Mouse (Mus musculus): Measurements from ENCODE around the gene Eno1.
"Not testable (repeated sequence)": the region's sequence is repeated elsewhere in the genome, so short reads cannot be mapped to it uniquely, and the experiment has no call there.

Eno1 gene

DNA sequence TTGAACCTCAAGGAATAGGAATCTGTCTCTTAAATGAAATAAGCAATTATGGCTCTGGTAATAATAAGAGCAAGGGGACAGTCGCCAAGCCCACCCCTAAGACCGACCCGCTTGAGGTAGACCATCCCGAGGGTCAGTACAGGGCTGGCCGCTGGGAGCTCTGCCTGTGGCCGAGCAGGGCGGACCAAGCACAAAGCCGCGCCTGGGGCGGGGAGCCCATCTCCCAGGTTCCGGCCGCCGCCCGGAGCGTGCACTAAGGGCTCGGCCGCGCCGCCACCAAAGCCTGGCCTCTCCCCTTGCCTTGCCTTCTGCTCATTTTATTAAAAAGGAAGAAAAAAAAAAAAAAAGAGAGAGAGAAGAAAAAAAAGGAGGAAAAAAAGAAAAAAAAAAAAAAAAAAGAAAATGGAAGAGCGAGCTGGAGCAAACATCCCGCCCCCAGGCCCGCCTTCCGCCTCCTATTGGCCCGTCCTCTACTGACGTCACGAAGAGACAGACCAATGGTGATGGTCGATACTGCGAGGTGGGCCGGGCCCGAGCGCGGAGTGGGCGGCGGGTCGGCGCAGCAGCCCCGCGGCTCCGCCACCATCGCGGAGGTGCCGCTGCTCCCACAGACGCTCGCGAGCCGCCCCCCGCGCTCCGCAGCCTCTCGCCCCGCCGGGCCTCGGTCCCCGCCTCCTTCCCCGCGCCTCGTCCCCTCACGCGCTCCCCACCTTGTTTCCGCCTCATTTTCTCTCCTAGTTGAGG lies 44.7 kb downstream of the Eno1 start, which contains the start of gene Rere:
TSS of gene Rere (plus strand) at position 629 of the 744 bp plus-strand sequence.
- peak; percentile 99 for DNase-seq (ENCODE audit: low spot score)

DNA sequence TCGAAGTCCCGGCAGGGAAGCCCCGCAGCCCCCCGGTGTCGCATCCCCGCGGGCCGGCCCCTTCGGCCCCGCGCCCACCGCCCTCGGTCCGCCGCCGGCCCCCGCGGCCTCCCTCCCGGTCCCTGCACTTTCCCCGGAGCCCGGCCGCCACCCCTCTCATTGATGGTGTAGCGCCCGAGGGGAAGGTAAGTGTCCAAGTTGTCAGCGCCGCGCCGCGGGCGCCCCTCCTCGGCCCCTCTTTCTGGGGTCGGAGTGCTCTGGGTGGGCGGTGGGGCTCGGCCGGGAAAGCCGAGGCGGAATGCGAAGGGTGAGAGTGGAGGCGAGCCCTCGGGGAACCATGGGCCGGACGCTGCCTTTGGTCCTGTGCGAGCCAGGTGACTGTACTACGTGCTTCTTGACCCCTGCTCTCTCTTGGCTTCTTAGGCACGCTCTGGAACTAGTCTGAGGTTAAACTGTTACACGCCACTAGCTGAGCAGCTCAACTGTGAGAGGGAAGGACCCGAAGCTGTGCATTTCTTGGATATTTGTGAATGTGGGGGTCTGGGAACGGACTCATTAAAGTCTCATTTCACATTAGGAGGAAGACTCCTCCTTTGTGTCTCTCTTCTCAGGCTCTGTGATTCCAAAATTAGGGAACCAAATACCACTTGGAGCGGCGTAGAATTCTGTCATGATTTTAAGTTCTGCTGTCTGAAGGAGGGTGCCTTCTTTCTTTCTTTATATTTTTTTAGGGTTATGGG lies 45.5 kb downstream of the Eno1 start:
- DNase-seq (ENCODE audit: low spot score): peak; percentile 70

DNA sequence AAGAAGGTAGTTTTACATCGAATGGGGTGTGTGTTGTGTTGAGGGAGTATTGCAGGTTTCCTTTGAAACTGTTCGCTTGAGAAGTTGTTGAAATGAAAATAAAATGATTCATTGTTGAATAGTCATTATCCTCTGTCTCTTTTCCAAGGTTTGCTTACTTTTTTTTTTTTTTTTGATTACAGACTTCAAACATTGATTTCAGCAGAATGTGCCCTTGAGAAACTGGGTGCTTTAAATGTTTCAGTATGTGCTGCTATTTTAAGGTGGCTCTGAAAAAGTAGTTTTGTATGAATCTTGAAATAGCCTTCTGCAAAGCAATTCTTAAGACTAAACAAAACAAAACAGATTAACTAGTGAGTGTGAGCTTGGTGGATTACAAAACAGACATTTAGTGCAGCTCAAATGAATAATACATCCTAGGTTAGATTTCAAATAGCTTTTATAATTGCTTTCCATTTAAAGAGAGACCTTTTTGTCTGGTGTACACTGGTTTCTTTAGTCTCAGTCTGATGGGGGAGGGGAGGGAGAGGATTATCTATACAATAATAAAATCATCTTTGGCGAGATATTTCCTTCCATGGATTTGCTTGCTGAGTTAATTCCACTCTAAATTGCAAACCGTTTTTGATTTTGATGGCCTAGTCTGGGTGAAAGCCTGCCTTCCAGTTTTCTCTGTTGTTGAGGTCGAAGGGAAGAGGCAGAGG lies 46.3 kb downstream of the Eno1 start:
- DNase-seq (ENCODE audit: low spot score): no peak

DNA sequence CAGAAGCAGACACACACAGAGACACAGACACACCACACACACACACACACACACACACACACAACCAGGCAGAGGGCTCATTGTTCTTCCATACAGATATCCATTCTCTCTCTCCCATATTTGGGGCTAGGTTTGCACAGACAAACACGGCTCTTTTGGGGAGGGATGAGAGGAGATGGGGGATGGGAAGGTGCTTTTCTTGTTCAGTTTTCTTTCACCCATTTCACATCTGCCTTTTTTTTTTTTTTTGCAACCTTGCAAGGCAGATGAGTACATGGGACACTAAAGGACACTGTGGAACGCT lies 46.8 kb downstream of the Eno1 start:
- DNase-seq (ENCODE audit: low spot score): no peak

DNA sequence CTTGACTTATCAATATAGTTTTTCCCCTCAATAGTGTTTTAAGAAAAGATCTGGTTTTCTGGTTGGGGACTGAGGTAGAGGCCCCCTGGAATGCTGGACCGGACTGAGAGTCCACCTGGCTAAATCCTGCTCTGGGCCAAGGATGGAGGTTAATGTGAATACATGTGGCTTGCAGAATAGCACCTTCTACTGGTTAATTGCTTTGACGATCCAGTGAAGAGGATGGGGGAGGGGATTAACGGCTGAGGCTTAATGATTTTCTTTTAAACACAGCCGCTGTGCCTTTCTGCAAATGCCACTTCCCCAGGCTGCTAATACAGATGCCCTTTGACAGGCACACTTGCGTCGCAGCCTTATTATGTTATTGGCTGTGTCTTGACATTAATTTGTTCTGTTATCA lies 47.5 kb downstream of the Eno1 start:
- DNase-seq (ENCODE audit: low spot score): no peak

DNA sequence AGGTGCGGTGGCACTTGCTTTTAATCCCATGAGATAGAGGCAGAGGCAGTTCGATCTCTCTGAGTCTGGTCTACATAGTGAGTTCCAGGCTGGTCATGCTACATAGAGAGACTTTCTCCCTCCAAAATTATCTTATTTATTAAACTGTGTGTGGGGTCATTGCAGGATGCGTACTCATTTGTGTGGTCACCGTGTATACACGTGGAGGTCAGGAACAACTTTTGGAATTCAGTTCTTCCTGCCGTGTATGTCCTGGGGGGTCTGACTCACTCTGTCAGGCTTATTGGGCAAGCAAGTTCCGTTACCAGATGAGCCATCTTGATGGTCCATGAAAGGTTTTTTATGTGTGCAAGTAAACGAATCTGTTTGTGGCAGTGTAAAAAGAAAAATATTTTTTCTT lies 50.5 kb downstream of the Eno1 start:
- no peak for DNase-seq (ENCODE audit: low spot score)

DNA sequence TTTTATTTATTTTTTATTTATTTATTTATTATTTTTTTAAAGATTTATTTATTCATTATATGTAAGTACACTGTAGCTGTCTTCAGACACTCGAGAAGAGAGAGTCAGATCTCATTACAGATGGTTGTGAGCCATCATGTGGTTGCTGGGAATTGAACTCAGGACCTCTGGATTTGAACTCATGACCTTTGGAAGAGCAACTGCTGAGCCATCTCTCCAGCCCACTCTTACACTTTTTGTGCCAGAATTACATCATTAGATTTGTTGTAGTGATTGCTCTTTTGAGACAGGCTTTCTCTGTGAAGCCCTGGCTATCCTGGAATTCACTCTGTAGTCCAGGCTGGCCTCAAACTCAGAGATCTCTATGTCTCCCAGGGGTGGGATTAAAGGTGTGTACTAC lies 50.9 kb downstream of the Eno1 start:
- not testable (repeated sequence) for DNase-seq (ENCODE audit: low spot score)

DNA sequence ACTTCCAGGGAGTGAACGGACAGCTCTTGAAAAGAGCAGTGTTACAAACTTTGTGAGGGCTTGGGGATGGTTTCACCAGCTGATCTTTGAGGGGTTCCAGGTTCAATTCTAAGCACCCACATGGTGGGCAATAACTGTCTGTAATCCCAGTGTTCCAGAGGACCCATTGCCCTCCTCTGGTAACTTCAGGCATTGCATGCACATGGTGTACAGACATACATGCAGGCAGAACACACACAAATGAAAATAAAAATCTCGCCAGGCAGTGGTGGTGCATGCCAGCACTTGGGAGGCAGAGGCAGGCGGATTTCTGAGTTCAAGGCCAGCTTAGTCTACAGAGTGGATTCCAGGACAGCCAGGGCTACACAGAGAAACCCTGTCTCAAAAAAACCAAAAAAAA lies 55.4 kb downstream of the Eno1 start:
- no peak for DNase-seq (ENCODE audit: low spot score)

DNA sequence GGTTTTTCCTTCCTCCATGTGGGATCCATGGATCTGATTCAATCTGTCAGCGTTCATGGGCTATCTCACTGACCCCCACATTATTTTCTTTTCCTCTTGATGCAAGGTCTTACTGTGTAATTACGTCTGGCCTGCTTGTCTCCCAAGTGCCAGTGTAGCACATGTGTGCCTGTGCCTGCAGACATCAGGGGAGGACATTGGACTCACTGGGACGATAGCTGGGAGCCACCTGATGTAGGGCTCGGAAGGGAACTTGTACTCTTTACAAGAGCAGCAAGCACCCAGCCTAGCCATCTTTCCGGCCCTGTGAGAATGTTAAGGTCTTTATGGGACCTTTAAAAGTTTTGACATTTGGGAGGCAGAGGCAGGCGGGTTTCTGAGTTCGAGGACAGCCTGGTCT lies 58.3 kb downstream of the Eno1 start:
- DNase-seq (ENCODE audit: low spot score): no peak

DNA sequence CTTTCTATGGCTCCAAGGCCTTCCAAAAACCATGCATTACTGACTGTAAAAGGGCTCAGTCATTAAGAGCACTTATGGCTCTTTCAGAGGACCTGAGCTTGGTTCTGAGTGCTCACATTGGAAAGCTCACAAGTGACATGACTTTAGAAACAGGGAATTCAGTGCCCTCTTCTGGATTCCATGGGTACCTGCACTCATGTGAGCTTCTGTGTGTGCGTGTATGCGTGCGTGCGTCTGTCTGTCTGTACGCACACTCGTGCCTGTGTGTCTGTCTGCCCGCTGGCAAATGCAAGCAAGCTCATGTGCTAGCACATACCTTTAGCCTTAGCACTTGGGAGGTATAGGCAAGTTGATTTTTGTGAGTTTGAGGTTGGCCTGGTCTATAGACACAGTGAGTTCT lies 59.4 kb downstream of the Eno1 start:
- DNase-seq (ENCODE audit: low spot score): no peak
